Mouse (Mus musculus) cerebellum, adult 9-11 months (tissue): ENCODE data around the gene Cutc.

Experiments
- DNase-seq: peaks from one replicate; pipeline ENCODE4 v3.0.0; 2022

Gene Cutc

DNA sequence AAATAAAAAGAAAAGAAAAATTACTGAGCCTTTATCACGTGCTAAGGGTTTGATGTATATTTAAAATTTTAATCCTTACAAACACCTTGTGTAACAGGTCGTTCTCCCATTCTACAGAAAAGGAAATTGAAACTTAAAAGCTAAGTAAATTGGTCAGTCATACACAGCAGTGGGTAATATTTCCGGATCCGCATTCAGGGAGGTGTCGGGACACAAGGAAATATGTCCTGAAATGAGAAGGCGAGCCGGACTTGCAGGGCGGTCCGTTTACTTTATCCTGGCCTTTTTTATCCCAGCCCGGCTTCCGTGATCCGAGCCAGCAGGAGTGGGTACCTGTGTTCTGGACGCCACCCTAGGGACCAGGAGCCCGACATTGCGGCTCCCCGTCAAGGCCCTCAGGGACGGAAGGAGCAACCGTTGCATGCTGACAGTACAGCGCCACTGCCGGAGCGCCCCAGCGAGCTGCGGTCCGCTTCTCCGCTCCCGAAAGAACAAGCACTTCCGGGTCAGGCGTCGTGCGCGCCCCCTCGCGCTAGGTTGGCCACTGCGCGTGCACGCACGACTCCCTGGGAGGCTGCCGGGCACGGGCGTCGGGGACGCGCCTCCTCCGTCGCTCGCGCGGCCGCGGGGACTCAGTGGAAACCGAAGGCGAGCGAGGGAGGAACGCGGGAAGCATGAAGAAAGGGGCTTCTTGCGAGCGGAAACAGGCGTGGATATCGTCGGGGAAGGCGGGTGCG is at the start of gene Cutc, which contains the start of gene Cox15:
TSS of gene Cutc (plus strand) at position 508 of the 737 bp plus-strand sequence.
TSS of gene Cox15 (minus strand) at position 512 of the 737 bp plus-strand sequence.
- peak; percentile 95 for DNase-seq

DNA sequence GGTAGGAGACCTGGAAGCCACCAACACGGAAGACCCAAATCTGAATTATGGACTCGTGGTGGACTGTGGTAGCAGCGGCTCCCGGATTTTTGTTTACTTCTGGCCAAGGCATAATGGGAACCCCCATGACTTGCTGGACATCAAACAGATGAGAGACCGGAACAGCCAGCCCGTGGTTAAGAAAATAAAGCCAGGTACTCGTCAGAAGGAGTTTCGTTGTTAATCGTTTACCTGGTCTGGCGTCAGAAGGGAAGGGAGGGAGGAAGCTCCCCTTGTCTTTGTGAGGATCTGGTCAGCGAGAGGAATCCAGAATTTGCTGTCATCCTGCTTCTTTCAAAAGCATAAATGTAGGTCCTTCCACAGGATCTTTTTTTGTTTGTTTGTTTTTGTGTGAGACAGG is 48.6 kb upstream of the Cutc start:
- no peak for DNase-seq

DNA sequence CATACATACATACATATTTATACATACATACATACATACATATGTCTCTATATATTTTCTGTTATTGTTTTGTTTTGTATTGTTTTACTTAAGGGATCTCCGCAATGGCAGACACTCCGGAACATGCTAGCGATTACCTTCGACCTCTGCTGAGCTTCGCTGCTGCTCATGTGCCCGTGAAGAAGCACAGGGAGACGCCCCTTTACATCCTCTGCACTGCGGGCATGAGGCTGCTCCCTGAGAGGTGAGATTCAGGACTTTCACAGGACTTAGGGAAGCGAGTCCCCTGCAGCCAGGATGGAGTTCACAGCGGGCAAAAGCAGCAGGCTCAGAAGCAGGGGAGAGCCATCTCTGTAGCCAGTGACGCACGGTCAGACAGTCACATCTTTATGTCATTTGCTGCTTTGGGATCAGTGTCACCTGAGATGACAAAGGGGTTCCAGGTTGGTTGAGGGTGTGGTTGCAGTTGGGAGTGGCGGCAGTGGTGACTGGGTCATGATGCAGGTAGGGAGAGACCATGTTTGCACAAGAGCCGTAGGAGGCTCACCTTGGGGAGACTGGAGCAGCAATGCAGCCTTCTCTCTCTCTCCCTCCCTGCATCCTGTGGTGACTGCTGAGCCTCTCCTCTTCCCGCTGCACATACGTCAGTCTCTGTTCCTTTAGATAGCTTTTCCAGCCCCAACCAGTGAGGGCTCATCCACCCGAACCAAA is 47.9 kb upstream of the Cutc start:
- DNase-seq: no peak

DNA sequence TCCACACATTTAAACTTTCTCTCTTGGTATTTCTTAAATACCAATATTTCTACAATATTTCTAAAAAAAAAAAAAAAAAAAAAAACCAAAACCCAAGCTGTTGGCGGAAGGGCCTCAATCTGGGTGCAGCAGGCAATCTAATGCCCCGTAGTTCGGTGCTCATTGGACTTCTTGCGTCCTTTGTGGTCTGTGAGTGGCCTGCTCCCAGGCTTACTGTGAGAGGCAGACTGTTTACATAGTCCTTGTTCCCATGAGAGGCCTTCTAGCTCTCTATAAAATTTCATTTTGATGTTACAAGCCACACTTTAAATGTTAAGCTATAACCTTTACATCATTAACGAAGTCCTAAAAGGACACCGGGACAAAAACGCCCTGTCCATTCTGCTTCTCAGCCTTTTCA is 44.6 kb upstream of the Cutc start:
- DNase-seq: no peak

DNA sequence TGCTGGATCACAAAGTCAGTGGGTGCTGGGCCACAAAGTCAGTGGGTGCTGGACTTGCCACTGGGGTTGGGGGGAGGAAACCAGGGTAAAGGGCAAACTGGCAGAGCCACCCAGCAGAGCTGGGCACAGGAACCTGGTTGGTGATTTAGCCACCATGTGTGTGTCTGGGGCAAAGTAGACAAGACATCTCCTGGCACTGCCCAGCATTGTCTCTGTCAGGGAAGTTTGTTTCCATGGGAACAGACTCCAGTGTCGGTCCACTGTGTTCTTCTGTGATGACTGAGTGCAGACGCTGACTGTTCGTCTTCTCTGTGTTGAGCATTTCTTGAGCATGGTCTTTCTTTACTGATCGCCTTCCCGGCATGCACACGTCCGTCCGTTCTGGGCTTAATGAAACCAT is 43.5 kb upstream of the Cutc start:
- no peak for DNase-seq

DNA sequence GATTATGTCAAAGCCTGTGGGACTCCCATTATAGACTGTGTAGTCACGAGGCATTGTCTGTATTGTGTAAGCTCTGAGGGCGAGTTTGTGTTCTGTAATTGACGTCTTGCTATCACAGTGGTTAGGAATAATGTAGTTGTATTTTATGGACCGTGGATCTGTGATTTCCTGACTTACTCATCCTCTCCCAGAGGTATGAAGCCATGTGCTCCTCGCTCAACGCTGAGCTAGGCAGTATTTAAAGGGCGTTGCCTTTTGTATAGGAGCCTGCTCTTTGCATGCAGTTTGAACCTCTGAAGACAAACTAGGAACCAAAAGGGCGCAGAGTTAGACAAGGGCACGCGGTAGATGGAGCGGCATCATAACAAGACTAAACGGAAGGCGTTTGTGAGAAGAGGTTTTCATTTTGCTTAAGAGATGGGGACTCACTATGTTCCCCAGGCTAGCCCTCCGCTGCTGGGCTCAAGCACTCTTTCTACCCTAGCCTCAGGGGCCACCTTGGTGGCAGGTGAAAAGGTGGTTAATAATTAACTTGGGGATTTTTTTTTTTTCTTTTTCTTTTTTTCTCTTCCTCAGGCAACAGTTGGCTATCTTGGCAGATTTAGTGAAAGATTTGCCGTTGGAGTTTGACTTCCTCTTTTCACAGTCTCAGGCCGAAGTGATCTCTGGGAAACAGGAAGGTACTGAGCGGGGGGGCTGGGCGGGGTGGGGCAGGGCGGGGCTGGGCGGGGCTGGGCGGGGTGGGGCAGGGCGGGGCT is 41.5 kb upstream of the Cutc start:
- DNase-seq: no peak

DNA sequence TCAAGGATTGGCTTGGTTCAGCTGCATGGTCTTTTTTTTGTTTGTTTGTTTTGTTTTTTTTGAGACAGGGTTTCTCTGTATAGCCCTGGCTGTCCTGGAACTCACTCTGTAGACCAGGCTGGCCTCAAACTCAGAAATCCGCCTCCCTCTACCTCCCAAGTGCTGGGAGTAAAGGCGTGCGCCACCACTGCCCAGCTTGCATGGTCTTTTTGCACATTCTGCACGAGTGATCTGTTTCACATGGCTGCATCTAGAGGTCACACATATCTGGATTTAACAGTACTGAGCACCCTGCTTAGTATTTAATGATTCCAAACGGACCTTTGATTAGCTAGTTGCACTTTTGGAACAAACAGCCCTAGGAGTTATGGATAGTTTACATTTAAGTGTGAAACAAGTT is 40.8 kb upstream of the Cutc start:
- no peak for DNase-seq

DNA sequence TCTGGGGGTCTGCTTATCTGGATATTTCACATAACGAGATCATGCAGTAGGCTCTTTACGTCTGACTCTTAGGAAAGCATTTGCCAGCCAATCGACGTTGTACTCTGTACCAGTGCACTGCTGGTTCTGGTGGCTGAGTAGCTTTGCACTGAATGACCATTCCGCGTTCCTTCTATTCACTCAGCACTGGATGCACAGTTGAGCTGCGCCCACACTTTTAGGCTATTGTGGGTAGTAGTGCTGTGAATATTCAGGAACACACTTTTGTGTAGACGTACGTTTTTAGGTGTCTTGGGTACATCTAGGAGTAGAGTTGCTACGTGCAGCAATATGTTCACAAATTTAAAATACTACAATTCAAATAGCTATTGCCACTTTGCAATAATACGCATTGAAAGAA is 32.7 kb upstream of the Cutc start:
- no peak for DNase-seq

DNA sequence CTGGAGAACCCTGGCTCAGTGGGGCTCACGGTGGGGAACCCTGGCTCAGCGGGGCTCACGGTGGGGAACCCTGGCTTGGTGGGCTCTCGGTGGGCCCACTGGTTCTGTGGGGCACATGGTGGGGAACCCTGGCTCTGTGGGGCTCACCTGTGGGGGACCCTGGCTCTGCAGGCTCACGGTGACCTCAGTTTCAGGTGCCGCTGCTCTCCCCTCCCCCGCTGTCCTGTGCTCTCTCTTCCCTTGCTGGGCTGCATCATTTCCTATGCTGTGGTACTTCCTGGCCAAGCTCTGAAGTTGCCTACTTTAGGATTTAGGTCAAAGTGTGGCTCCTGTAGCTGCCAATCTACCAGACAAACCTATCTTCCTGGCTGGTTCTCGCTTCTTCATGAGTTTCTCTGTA is 29.9 kb upstream of the Cutc start:
- DNase-seq: no peak

DNA sequence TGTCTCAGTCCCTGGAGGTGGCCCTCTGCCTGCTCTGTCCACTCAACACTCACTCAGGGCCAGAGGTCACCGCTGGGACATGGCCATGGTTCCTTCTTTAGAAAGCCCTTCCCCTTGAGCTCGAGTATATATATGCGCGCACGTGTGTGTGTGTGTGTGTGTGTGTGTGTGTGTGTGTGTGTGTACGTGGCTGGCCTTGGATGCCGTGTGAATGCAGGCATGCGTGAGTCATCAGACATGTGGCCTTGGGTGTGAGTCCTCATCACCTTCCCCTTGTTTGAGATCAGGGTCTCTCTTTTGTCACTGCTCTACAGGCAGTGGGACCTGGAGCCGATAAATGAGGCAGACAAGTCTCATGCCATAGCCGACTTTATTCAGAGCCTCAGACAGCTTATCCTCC is 29.3 kb upstream of the Cutc start:
- DNase-seq: no peak

DNA sequence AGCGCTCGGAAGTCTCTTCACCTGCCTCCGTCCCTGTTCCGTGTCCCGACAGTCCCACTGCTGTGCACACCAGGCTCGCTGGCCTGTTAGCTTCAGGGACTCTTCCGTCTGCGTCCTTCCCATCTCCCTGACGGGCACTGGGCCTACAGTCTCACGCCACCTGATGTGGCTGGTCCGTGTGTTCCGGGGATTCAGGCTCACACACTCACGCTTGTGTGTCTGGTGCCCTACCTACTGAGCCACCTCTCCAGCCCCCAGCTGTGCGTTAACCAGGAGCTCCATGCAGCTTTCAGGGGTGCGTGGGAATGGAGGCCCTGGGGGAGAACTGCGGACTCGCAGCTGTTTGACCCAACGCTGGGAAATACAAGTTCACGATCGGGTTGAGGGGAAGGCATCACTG is 28.6 kb upstream of the Cutc start:
- DNase-seq: no peak

DNA sequence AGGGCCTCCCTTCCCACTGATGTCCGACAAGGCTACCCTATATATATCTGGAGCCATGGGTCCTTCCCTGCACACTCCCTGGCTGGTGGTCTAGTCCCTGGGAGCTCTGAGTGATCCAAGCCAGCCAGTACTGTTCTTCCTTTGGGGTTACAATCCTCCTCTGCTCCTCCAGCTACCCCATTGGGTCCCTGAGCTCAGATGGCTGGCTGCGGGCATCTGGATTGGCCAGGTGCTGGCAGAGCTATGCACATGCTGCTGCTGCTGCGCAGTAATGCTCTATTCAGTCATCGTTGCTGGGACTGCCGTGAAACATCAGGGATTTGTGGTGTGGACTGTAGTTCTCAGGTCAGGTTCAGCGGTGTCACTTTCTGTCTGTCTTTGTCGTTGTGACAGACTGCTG is 28.0 kb upstream of the Cutc start:
- no peak for DNase-seq

DNA sequence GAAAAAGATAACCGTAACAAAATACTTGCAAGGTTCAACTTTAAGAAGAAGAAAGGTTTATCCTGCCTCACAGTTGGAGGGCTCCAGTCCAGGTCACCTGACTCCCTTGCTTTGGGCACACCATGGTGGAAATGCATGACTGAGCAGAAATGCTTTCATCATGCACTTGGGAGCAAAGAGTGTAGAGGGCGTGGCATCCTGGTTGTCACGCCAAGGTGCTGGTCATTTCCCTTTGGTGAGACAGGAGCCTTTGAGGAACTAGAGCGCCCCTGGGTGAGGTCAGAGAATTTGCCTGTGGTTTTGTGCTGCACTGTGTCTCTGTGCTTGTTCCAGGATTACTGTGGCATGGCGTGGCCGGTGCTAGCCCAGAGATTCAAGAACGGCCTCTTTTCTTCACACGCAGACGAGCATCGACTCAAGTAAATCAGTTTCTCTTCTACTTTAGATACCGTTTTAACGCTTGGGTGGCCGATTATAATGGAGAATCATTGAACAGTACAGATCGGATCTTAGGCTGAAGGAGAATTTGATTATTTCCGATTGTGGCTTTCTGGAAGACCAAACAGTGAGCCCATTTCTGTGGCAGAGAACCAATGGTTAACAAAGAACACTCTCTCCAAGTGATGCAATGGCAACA is 26.2 kb upstream of the Cutc start:
- DNase-seq: no peak

DNA sequence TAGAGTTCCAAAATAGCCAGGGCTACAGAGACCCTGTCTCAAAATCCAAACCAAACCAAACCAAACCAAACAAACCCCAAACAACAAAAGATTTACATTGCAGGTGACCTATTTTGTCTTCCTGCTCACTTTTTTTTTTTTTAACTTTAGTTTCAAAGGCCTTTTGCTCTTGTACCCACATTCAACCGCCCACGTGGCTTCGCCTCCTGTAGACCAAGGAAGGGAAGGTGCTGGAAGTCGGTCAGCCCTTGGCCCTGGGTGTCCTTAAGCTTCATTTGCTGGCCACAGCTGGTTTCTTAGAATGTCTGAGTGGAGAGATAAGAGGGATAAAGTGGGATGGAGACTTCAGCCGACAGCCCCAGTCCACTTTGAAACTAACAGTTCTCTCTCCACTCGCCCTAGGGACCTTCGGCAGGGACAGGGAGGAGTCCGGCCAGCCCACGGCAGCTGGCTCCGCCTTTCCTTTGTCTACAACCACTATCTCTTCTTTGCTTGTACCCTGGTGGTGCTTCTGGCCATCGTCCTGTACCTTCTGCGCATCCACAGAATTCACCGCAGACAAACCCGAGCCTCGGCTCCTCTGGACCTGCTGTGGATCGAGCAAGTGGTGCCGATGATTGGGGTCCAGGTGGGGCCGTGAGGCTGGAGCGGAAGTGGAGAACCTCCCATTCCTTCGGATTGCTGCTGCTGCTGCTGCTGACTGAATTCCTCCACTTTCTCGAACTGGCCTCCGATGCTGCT is 23.3 kb upstream of the Cutc start:
- DNase-seq: no peak

DNA sequence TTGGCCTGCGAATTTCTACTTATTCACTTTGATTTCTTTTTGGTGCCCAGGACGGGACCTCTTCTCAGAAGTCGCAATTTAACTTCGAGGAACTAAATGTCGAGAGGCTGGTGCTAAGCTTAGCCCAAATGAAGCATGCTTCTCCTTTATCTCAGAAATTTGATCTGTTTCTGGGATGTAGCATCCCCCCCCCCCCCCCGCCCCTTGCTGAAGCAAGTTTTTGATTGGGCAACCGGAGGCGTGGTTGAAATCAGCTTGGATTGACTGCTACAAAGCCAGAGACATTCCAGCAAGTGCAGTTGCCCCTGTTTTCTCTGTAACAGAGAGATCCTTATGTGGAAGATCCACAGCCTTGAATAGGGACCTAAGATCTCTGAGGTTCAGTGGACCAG is 22.8 kb upstream of the Cutc start:
- DNase-seq: no peak

DNA sequence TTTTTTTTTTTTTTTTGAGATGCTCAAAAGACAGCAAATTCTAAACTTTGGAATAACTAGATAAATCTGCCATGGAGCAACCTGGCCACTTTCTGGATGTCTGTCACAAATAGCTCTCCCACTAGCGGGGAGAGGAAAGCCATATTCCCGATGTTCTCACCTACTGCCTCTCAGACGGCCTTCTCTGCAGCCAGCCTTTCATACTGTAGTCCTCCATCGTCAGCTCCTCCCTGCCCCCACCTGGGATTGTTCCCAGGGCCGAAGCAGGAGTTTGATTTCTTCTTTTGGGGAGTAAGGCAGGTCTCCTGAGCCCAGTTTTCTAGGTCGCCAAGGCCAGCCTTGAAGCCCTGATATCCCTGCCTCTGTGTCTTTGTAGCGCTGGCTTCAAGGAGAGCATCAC is 21.6 kb upstream of the Cutc start:
- no peak for DNase-seq

DNA sequence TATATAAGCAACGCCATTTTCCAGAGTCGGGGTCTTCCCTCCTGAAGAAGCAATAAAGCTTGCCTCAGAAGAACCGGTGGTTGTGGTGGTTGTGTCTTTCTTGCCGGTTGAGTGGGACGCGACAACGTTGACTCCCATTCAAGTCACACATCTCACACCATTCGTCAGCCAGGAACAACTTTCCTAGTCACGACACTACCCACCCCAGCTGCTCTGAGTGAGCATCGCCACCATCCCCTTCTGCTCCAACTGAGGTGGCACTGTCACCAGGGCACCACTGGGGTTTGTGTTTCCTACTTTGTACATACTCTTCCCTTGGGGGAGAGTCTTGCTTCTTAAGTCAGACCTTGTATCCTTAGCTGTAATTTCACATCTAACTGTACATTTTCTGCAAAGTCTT is 14.4 kb upstream of the Cutc start:
- DNase-seq: no peak

DNA sequence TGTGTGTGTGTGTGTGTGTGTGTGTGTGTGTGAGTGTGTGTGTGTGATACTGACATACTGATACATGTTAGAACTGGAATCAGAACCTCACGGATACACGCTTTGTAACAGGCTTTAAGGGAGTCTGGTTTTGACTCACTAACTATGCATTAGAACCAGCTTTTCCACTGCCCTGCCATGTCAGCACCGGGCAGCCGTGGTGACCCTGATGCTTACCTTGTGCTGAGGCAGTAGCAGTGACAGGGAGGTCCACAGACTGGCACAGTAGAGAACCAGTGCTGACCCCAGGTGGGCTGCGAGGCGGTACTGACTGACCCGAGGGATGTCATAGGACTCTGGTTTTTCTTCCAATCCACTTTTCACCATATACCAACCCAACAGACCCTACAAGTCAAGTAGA is 9.4 kb upstream of the Cutc start:
- DNase-seq: no peak

DNA sequence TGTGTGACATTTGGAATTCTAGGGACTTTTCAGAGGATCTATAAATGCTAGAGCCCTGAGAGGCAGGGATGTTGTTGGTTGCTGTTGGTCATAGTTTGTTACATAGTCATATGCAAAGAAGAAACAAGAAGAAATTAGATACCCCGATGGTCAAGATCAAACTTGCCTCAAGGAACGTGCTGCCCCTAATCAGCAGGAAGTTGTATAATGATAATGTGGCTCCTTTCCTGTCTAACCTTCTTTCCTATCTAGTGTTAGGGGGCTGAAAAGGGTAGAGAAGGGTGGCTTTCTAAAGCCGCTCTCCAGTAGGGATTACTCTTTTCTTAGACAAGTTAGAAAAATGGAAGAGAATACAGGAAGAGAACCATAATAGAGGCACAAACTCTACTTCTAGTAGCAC is 7.1 kb upstream of the Cutc start:
- DNase-seq: no peak

DNA sequence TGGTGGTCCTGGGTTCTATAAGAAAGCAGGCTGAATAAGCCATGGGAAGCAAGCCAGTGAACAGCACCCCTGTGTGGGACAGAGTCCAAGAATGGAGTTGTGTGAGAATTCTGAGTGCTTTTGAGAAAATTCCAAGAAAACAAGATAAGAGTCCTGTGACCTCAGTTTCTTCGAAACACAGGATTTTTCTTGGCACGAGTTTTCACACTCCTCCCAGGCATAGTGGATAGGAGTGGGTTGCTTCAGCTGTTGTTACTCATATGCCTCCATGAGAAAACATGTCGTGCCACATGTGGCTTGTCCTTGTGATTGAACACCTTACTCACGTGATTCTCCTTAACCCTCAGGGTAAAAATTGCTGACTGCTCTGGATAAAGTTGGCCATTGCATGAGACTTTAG is 4.9 kb upstream of the Cutc start:
- no peak for DNase-seq

DNA sequence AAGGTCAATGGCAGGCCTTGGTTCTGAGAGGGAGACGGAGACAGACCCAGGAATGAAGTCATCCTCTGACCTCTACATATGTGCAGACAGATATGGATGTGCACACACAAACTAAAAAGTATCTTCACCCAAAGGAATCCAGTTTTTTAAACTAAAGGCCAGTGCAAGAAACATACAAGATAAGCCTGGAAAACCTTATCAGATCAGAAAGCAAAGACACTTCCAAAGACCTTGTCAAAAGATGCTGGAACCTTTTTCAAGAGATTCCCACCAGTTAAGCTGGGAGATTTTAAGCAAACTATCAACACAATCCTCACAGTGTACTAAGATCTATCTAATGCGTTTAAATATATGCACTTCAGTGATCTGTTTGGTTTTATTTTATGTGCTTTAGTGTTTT is 2.8 kb upstream of the Cutc start:
- no peak for DNase-seq

DNA sequence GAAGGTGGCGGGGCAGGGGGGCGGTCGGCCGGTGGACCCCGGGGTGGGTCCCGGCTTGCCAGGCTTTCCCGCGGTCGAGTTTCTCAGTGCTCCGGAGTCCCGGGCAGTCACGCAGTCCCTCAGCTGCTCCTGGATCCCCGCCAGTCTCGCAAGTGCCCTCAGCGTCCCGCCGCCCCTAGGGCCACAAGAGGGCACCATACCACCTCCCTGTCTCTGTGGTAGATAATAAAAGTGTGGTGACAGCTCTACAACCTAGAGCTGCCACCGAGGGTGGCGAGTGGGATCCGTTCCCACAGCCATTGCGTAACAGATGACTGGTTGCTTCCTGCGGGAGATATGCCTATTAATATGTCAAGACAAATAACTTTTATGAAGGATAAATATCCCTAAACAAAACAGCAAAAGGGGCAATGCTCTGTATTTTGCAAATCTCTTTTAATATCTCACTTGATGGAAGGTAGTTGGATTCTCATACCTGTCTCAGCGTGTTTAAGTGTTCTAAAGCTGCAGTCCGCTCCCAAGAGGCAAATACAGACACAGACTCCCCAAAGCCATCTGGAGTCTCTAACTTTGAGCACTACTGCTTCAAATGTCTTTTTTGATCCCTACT is 535 bp downstream of the Cutc start:
- DNase-seq: peak; percentile 93
